ENCODE assay signal across 19 mouse cellular contexts in genomic region chr9:95180005-95180404, GRCm38 (mm10).
DNase-seq lines count a peak whose midpoint lies in the region; ATAC-seq and TF ChIP-seq lines count a peak whose summit lies in the region.
"Had no signal": no experiment of that assay in that cellular context is flagged by ENCODE, and none has a peak within 500 bp of the region (broad histone marks: within the 10 kb centered on the region; RNA-seq: fewer than 3 reads in every experiment).

No protein-coding gene starts in this region.

- no peaks in the 10 kb centered on the region for H3K27me3 ChIP-seq in lung, embryonic 15.5 days
- H3K27me3 ChIP-seq: embryonic facial prominence, embryonic 13.5 days; forebrain, embryonic 13.5 days; forebrain, embryonic 15.5 days had no signal

- TF ChIP-seq POLR2A in bone marrow macrophage, adult 2 months (IDR thresholded peaks at IDR 0.05; ENCODE audit: borderline replicate concordance, low read depth, low read length): no peak

- ATAC-seq in frontal cortex, adult (ENCODE audit: low TSS enrichment): peak; percentile 57
- peak; percentile 29; the same call in 1 of the 2 replicates for ATAC-seq in lung, embryonic 15.5 days (ENCODE audit: borderline replicate concordance, extremely low read depth, low FRiP score, low TSS enrichment)
- ATAC-seq: forebrain, embryonic 13.5 days; forebrain, embryonic 15.5 days; forebrain, postnatal 0 days had no signal

- TF ChIP-seq CTCF in bone marrow macrophage, adult 2 months (IDR thresholded peaks at IDR 0.05; ENCODE audit: low read depth, low read length): no peak

- no peak overlapping the region for H3K4me2 ChIP-seq in lung, embryonic 15.5 days
- H3K4me2 ChIP-seq: embryonic facial prominence, embryonic 13.5 days; forebrain, embryonic 13.5 days; forebrain, embryonic 15.5 days had no signal

- no peaks in the 10 kb centered on the region for H3K9me3 ChIP-seq in lung, embryonic 15.5 days
- H3K9me3 ChIP-seq: embryonic facial prominence, embryonic 13.5 days; forebrain, embryonic 13.5 days; forebrain, embryonic 15.5 days had no signal

- no peak overlapping the region for H3K27ac ChIP-seq in lung, embryonic 15.5 days
- peak overlapping the region; percentile 45 for H3K27ac ChIP-seq in bone marrow macrophage, adult 2 months (ENCODE audit: insufficient read depth, low read depth, low read length)
- H3K27ac ChIP-seq in macrophage: peak overlapping the region; percentile 55
- H3K27ac ChIP-seq: forebrain, embryonic 13.5 days; forebrain, embryonic 15.5 days had no signal

- no peak for DNase-seq in frontal cortex, postnatal 36 days (ENCODE audit: low spot score in 2 of 2)
- no peak for DNase-seq in lung, postnatal 10 days
- no peak for DNase-seq in kidney, adult 11 months
- DNase-seq: adrenal gland, adult 2 months; adrenal gland, postnatal 10 days; adrenal gland, postnatal 25 days; cerebellum, adult 11-12 months; cerebellum, adult 2 months; cerebellum, adult 9-10 months; cerebellum, postnatal 10 days; cerebellum, postnatal 25 days; forebrain, postnatal 0 days had no signal

- no peak overlapping the region for H3K9ac ChIP-seq in lung, embryonic 15.5 days
- H3K9ac ChIP-seq: embryonic facial prominence, embryonic 13.5 days; forebrain, embryonic 13.5 days; forebrain, embryonic 15.5 days; forebrain, postnatal 0 days had no signal

- no peaks in the 10 kb centered on the region for H3K36me3 ChIP-seq in lung, embryonic 15.5 days
- no peaks in the 10 kb centered on the region for H3K36me3 ChIP-seq in macrophage (ENCODE audit: inconsistent target)
- H3K36me3 ChIP-seq: embryonic facial prominence, embryonic 13.5 days; forebrain, embryonic 15.5 days had no signal

- H3K4me3 ChIP-seq in lung, embryonic 15.5 days: no peak overlapping the region
- H3K4me3 ChIP-seq in bone marrow macrophage, adult 2 months (ENCODE audit: insufficient read depth, low read length): no peak overlapping the region
- H3K4me3 ChIP-seq in macrophage (ENCODE audit: inconsistent target): no peak overlapping the region
- H3K4me3 ChIP-seq: embryonic facial prominence, embryonic 13.5 days; forebrain, embryonic 13.5 days; forebrain, embryonic 15.5 days had no signal

- WGBS in lung, embryonic 15.5 days: 58% methylated on average over 2 of the region's 2 CpGs
- 100% methylated on average over 2 of the region's 2 CpGs for WGBS in macrophage (ENCODE audit: missing documents)

- 0 out of 2 replicates have a peak, but pooled peaks cover 5% of the 10 kb centered on the region for H3K4me1 ChIP-seq in lung, embryonic 15.5 days
- peaks cover 13% of the 10 kb centered on the region for H3K4me1 ChIP-seq in bone marrow macrophage, adult 2 months (ENCODE audit: control insufficient read depth, insufficient read depth, low read length)

- no peaks in the 10 kb centered on the region for H3K79me2 ChIP-seq in macrophage (ENCODE audit: inconsistent target)
